Mouse (Mus musculus) large intestine, adult 2 months (tissue): ENCODE data around the gene Ndufa3. TPM values are rescaled to one million over a fixed set of nuclear protein-coding genes. Genes with fewer than 3 reads are reported as not detected.
"Not testable (repeated sequence)": the region's sequence is repeated elsewhere in the genome, so short reads cannot be mapped to it uniquely, and the experiment has no call there.

Experiments used
- DNase-seq: peaks from one replicate; pipeline ENCODE4 v3.0.0-alpha.2; 2012; ENCODE audit warnings: low read depth, low spot score
- WGBS: fragments of 180-500 bp; shearing (Covaris S2); methylation state at CpG from one replicate; pipeline ENCODE4 v1.1.7; 2018; 5-methylcytosine and 5-hydroxymethylcytosine counted together
- polyA plus RNA-seq: library from polyadenylated mRNA; depleted of rRNA; stranded (reverse); fragments of >200 nt; gene quantifications from 2 replicates; pipeline ENCODE4 v1.2.3, GENCODE M21; 2012; rRNA removed

Gene Ndufa3
- 386 and 407 TPM in 2 replicates for polyA plus RNA-seq

DNA sequence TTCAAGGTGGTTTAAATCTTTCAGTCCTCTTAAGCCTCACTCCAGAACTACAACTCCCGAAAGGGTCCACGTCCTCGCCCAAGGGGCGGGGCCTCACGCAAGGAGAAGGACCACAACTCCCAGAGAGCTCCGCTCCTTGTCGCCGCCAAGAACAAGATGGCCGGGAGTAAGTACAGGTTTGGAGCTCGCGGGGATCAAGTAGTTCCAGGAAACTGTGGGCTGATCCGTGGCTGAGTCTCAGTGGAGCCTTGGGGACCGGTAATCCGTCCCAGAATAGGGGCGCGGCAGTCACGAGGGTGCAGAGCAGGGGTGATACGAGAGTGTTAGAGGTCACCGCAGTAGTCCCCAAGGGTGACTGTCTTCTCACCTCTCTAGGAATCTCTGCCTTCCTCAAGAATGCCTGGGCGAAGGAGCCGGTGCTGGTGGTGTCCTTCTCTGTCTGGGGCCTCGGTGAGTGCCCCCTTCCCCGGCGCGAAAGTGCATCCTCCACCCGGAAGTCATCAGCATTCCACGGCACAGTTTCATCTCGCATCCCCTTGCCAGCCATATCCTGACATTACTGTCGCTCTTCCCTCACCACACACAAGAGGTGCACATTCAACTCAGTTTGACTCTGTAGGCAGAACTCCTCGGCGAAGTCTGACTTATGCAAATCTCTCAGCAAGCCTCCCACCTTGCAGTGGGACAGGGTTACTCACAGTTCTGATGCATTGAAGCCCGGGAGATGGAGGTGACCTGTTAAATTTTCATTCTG lies at the start of gene Ndufa3:
Gene Ndufa3 (plus strand): TSS at position 132 of the 754 bp plus-strand sequence.
- peak; percentile 85 for DNase-seq
- WGBS: 1% methylated on average over 32 of the region's 32 CpGs

DNA sequence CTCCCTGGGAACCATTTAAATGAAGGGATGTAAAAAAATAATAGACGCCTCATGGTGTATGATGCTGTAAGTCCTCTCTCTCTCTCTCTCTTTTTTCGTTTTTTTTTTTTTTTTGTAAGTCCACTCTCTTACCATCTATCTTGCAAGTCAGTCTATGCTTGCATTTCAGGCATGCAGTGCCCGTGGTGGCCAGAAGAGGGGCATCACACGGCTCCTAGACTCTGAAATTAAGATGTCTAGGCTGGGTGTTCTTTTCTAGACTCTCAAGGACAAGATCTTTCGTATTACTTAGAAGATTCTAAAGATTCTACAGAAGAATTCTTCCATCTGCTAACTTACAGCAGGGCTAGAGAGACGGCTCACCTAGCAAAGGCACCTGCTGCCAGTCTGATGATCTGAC lies 47.4 kb upstream of the Ndufa3 start:
- no peak for DNase-seq
- 66% methylated on average over 6 of the region's 6 CpGs for WGBS

DNA sequence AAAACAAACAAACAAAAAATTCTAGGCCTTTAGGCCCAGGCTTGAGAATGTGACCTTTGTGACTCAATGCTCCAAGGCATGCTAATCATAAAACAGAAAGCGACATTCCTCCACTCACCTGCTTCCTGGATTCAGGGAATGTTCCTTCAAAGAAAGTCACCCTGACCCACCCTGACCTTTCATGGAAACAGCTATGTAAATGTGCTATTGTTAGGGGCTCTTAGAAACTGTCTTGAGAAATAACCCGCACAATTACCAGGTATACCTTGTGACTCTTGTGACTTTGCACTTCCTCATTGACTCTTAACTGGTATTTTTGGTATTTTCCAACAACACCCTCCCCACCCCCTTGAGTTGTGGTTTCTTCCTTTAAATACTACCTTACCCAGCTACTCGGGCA lies 46.6 kb upstream of the Ndufa3 start:
- 55% methylated on average over 3 of the region's 3 CpGs for WGBS
- DNase-seq: not testable (repeated sequence)

DNA sequence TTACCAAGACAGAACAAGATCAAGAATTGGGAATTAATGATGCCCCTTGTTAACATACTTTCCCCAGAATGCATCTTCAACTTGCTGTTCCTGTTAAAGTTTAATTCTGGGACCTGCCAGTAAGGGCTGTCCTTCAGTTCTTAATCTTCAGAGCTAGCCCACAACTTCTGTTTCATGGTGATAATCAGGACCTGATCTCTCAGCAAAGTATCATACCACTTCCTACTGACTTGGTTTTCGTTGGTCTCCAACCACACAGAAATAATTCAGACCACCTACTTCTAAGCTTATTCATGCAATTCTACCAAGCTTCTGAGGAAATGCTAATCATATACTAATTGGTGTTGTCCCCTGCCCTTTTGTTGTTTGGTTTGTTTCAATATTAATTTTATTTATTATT lies 45.3 kb upstream of the Ndufa3 start:
- DNase-seq: no peak
- WGBS: 76% methylated on average over 1 of the region's 1 CpGs

DNA sequence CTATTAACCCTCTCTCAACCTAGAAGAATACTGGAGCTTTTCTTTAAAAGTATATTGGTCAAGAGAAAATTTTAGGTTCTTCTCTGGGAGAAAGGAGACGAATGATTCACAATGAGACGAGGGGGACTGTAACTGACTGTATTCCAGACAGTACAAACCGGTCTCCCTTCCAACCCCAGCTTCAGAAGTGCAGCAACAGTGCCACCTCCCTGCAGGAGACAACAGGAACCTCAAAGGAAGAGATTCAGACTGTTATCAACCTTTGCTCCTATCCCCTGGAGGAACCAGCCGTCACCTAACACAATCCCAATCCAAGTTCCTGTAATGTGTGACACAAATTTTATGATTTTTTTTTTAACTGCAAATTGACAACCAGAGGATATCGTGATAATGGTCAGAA lies 43.0 kb upstream of the Ndufa3 start:
- 37% methylated on average over 5 of the region's 5 CpGs for WGBS
- no peak for DNase-seq

DNA sequence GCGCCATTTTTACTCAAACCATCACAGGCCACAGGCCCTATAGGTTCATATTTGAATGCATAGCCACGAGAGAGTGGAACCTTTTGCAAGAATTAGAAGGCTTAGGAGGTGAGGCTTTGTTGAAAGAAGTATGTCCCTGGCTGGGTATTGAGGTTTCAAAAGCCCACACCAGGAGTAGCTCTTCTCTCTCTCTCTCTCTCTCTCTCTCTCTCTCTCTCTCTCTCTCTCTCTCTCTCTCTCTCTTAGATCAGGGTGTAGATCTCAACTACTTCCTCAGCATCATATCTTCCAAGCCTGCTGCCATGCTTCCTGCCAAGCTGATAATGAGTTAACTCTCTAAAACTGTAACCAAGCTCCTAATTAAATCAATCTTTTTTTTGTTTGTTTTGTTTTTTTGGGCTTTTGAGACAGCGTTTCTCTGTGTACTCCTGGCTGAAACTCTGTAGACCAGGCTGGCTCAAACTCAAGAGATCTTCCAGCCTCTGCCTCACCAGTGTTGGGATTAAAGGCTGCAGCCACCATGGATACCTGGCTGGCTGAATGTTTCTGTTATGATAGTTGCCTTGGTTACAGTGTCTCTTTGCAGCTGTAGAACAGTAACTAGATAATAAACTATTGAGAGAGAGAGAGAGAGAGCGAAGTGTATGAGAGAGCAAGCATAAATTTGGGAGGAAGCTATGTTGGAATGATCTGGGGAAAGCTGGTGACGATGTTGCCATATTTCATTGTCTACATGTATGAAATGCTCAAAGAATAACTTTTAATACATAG lies 40.6 kb upstream of the Ndufa3 start:
- DNase-seq: no peak
- 62% methylated on average over 5 of the region's 5 CpGs for WGBS

DNA sequence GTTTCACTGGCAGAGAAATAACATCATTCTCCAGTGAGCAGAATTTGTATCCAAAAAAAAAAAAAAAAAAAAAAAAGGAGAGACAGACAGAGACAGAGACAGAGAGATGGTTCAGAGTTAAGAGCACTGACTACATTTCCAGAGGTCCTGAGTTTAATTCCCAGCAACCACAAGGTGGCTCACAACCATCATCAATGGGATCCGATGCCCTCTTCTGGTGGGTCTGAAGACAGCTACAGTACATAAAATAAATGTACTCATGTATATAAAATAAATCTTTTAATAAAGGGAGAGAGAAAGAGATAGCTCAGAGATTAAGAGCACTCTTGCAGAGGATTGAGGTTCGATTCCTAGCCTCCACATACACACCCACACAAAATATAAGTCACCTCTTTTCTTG lies 39.0 kb upstream of the Ndufa3 start:
- DNase-seq: no peak
- 75% methylated on average over 2 of the region's 2 CpGs for WGBS

DNA sequence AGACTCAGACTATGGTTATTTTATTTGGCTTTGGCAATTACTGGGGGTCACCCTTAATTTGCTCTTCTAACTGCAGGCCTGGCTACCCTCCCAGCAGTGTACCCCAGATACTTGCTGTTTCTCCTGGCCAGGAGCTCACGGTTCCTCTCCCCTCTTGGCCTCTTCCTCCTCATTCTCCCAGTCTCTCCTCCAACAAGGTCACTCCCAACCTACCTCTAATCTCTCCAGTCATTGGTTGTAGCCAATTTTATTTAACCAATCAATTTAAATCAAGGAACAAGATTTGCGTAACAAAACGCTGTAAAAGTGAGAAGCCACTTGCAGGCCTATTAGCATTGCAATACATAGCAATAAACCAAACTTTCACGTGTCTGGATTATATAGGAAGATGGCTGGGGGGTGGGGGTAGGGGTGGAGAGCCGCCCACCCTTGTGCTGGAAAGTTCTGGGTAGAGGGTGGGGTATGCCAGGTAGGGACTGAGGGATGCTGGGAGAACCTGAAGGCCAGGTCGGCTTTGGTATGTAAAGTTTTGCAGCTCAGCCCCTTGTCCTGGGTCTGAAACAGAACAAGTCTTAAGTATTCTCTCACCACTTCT lies 38.1 kb upstream of the Ndufa3 start:
- 50% methylated on average over 6 of the region's 6 CpGs for WGBS
- no peak for DNase-seq

DNA sequence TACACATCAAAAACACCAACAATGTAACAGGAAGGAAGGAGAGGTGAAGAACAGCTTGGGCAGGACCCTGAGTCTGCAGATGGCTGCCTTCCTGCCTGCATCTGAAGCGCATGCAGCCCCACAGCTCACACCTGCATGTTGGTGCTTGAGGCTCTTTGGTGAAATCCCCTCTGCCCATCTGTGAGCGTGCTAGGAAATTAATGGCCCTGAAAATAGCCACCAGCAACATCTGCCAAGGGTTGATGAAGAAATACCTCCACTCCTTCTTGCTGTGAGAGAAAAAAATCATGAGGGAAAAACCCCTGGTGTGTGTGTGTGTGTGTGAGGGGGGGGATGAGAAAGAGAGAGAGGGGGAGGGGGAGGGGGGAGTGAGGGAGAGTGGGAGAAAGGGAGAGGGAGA lies 37.1 kb upstream of the Ndufa3 start:
- WGBS: 55% methylated on average over 2 of the region's 2 CpGs

DNA sequence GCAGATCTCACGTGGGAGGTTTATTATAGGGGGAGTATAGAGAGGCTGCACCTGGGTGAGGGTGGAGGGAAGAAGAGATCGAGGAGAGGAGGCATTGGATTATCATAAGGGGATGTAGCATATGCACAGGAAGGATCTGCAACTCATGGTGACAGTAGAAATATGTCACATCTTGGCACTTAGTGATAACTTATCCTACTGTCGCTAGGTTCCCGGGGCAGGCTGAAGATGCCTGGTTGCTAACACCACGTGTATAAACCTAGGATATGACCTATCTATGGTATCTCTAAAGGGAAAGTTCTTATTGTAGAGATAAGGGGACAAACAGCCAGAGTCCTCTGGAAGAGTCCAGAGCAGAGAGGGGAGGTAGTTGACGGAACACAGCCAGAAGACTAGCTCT lies 31.4 kb upstream of the Ndufa3 start:
- WGBS: 18% methylated on average over 6 of the region's 6 CpGs
- DNase-seq: no peak

More for the DNA sequence above, 37.1 kb upstream of the Ndufa3 start:
- no peak for DNase-seq

DNA sequence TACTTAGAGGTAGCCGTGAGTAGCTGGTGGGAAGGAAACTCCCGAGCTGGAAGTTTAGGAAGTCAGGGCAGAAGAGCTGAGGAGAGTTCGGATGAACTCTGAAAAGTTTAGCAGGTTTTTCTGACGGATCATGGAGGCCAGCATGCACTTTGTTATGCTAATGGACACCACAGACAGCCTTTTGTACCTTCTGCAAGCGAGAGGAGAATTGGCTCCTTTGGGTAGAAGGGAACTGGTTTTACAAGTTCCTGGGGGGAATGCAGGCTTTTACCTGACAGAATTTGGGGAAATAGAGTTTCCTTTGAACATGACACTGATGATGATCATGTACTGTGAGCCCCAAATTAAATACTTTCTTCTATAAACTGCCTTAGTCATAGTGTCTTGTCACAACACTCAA lies 30.9 kb upstream of the Ndufa3 start:
- no peak for DNase-seq
- 5% methylated on average over 5 of the region's 5 CpGs for WGBS

DNA sequence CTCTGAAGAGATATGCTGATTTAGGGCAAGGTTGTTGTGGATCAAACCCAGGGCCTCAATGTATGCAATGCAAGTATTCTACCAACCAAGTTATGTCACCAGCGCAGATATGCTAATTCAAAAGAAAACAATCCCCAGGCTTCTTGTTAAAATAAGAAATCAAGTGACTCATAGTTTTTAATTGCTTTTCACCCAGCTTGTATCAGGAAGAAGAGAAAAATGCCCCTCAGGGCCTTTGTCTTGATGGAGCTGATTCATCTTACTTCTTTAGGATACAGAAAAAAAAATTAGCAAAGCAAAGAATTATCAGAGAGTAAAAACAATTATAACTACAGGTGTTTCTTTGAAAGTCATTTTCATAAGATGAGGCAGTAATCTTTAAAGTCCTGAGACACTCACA lies 29.9 kb upstream of the Ndufa3 start:
- 73% methylated on average over 1 of the region's 1 CpGs for WGBS

DNA sequence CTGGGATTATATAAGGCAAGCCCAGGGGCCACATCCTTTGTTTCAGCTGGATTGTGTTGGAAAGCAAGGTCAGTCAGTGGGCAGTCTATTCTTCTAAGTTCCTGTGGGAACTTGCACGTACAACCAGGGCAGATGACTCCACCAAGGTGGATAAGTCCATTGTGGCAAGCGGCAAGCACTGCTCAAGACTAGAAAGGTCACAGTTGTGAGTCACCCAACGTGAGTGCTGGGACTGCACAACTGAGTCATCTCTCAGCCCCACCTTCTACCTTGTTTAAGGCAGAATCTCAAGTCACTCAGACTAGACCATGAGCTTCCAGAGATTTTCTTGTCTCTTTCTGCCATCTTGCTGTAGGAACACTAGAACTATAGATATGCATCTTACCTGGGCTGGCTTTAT lies 26.6 kb upstream of the Ndufa3 start:
- WGBS: 73% methylated on average over 3 of the region's 3 CpGs
- DNase-seq: no peak

More for the DNA sequence above, 29.9 kb upstream of the Ndufa3 start:
- DNase-seq: no peak

DNA sequence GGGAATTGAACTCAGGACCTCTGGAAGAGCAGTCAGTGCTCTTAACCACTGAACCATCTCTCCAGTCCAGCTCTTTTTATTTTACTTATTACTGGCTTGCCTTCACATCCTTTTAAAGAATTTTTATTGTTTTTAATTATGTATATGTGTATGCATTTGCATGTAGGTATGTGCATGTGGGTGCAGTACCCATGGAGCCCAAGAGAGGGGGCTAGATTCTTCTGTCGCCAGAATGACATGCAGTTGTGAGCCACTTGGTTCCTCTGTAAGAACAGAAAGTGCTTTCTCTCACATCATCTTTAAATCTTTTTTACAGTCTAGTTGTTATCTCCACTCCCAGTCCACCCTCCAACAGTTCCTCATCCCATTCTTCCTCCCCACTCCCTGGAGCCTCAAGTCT lies 25.6 kb upstream of the Ndufa3 start:
- DNase-seq: no peak
- 56% methylated on average over 1 of the region's 1 CpGs for WGBS

DNA sequence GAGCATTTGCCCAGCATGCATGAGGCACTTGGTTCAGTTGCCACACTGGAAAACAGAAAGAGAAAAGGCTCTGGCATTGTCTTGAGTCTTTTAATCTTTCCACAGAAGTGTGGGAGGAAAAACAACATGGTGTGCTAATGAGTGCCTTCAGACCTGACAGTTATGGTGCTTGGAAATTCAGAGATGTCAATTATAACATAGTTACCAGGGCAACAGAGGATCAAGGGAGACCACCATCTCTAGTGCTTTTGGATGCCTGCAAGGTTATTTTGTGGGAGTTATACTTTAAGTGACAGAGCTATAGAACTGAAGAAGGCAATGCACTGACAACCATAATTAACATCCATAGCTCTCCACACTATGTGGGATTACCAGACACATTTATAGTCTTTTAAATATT lies 23.3 kb upstream of the Ndufa3 start:
- DNase-seq: no peak

DNA sequence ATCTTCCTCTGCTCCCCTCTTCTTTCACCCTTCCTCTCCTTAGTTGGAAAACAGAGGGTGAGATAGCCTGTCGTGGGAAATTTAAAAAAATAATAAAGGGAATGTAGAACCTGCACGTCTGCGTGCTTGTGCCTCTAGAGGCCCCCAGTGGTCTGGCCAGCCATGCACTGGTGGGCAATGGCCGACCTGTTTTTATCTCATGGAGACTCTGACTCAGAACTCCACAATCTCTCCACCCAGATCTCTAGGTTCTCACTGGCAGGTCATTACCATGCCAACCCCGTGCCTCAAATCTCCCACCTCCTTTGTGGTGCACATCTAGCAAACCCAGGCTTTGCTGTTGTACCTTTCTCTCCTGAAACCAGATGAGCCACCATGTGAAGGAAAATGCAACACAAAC lies 22.5 kb upstream of the Ndufa3 start:
- DNase-seq: no peak
- WGBS: 15% methylated on average over 5 of the region's 5 CpGs

DNA sequence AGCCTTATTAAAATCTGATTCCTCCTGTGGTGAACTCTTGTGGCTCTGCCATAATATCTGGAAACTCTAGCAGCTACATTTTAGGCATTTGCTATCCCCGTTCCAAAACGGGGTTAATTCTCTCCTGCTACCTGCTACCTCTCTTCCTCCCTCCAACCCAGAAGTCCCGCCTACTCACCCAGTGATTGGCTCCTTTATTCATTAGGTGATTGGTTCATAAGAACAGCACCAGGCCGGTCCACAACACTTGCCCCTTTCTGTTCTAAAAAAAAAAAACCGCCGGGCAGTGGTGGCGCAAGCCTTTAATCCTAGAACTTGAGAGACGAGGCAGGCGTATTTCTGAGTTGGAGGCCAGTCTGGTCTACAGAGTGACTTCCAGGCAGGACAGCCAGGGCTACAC lies 22.0 kb upstream of the Ndufa3 start:
- 13% methylated on average over 9 of the region's 9 CpGs for WGBS
- peak; percentile 22 for DNase-seq

DNA sequence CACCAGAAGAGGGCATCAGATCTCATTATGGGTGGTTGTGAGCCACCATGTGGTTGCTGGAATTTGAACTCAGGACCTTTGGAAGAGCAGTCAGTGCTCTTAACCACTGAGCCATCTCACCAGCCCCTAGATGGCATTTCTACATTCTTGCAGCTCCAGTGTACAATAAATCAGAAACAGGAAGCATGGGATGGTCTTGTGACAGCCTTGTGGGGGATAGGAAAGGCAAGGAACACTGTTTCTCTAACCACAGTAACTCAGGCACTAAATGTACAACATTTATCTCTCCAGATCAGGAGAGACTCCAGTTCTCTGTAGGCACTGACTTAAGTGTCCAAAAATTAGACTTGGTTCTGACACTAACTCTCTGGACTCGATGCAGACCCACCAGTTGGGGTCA lies 19.4 kb upstream of the Ndufa3 start:
- DNase-seq: not testable (repeated sequence)
- WGBS: 48% methylated on average over 1 of the region's 1 CpGs

DNA sequence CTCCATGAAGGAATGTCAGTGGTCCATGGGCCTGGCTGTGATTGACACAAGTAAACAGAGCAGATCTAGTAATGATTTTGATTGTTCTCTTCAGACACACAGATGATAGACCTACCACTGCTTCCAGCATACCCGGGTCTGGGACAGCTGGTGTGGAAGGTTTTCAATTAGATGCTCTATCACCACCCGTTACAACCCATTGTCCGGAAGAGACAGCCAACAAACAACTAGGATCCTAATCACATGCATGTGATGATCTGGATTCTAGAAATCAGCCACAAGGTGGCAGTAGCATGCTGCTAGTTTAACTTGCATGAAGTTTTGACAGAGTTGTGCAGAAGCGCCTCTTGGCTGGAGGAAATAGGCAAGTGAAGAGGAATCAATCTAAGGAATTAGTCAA lies 16.1 kb upstream of the Ndufa3 start:
- 2% methylated on average over 4 of the region's 4 CpGs for WGBS
- peak; percentile 48 for DNase-seq

DNA sequence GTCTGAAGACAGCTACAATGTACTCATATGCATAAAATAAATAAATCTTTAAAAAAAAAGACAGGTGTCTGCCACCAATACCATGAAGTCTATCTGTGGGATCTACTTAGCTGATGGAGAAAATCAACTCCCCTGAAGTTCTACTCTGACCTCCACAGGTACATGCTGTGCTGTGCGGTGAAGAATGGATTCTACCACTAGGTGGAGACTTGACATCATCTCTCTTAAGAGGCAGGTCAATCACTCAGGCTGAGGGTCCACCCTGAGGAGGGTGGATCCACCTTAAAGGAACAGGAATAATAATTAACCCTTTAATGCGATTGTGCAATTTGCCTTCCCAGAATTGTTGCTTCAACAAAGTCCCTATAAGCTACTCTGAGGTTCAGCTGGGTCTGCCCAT lies 10.4 kb upstream of the Ndufa3 start:
- 12% methylated on average over 2 of the region's 2 CpGs for WGBS
- DNase-seq: no peak

DNA sequence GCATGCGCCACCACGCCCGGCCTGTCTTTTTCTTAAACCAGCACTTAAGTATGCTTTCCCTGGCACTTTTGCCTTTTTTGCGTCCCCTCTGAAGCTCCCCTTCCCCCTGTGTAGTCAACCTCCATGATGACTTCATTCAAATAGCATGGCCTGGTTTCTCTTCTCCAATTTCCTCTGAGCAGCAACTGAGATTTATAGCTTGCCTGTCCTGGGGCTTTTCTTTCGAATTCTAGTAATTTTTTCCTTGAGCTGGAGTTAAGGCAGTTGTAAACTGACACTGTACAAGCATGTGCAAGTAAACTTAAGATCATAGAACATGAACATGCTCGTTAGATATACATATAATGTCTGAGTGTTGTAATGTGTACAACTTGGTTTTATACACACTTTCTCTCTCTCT lies 9.8 kb upstream of the Ndufa3 start:
- 72% methylated on average over 6 of the region's 6 CpGs for WGBS

More for the DNA sequence above, 9.8 kb upstream of the Ndufa3 start:
- DNase-seq: no peak
